ENCODE assay signal across 16 mouse cellular contexts in genomic region chr1:172455416-172455815, GRCm38 (mm10). TPM values are rescaled to one million over a fixed set of nuclear protein-coding genes. Genes with fewer than 3 reads are reported as not detected.
DNase-seq lines count a peak whose midpoint lies in the region; ATAC-seq and TF ChIP-seq lines count a peak whose summit lies in the region.
"Had no signal": no experiment of that assay in that cellular context is flagged by ENCODE, and none has a peak within 500 bp of the region (broad histone marks: within the 10 kb centered on the region; RNA-seq: fewer than 3 reads in every experiment).

No protein-coding gene starts in this region.

- no peak for DNase-seq in liver, postnatal 0 days
- DNase-seq in liver = no peak
- peak; percentile 17 for DNase-seq in T-cell, adult 2 months (ENCODE audit: low spot score)
- DNase-seq in naive thymus-derived CD4-positive, alpha-beta T cell, adult 2 months (ENCODE audit: low read depth) = peak; percentile 64
- peak; percentile 19 to 31 for DNase-seq in thymus, postnatal 36 days
- no peak for DNase-seq in hindbrain, postnatal 0 days (ENCODE audit: low spot score)
- DNase-seq in heart, postnatal 4 days = no peak
- no peak for DNase-seq in retina, postnatal 1 day
- DNase-seq: embryo, embryonic 11 days; kidney, adult 11 months; right cerebral cortex, postnatal 25 days had no signal

- ATAC-seq in liver, postnatal 0 days = no peak
- ATAC-seq in hindbrain, postnatal 0 days = no peak
- ATAC-seq: midbrain, embryonic 15.5 days had no signal

- H3K9ac ChIP-seq in liver, postnatal 0 days (replicated peaks) = no peak overlapping the region
- no peak overlapping the region for H3K9ac ChIP-seq in hindbrain, postnatal 0 days (replicated peaks; ENCODE audit: low read length)
- H3K9ac ChIP-seq: heart, embryonic 15.5 days; limb, embryonic 13.5 days; midbrain, embryonic 15.5 days; neural tube, embryonic 15.5 days had no signal

- H3K36me3 ChIP-seq in liver, postnatal 0 days (replicated peaks; ENCODE audit: insufficient read depth, low read length) = no peaks in the 10 kb centered on the region
- H3K36me3 ChIP-seq in hindbrain, postnatal 0 days (ENCODE audit: insufficient read depth, low read length) = no peaks in the 10 kb centered on the region
- H3K36me3 ChIP-seq: heart, embryonic 15.5 days; limb, embryonic 13.5 days; midbrain, embryonic 15.5 days; neural tube, embryonic 15.5 days had no signal

- no peak for TF ChIP-seq CTCF in liver, postnatal 0 days (IDR thresholded peaks at IDR 0.05; ENCODE audit: low read depth)
- no peak for TF ChIP-seq CTCF in hindbrain, postnatal 0 days (IDR thresholded peaks at IDR 0.05; ENCODE audit: low read depth)

- H3K9me3 ChIP-seq in liver, postnatal 0 days (ENCODE audit: low read length) = no peaks in the 10 kb centered on the region
- no peaks in the 10 kb centered on the region for H3K9me3 ChIP-seq in hindbrain, postnatal 0 days (ENCODE audit: low read length)
- H3K9me3 ChIP-seq: heart, embryonic 15.5 days; limb, embryonic 13.5 days; midbrain, embryonic 15.5 days; neural tube, embryonic 15.5 days had no signal

- H3K27ac ChIP-seq in liver, postnatal 0 days (ENCODE audit: low read depth) = peak overlapping the region; percentile 44; the same call in 1 of the 2 replicates
- H3K27ac ChIP-seq in hindbrain, postnatal 0 days = no peak overlapping the region
- H3K27ac ChIP-seq: heart, embryonic 15.5 days; limb, embryonic 13.5 days; midbrain, embryonic 15.5 days; neural tube, embryonic 15.5 days had no signal

- no peak overlapping the region for H3K4me2 ChIP-seq in liver, postnatal 0 days (ENCODE audit: low read depth, low read length)
- H3K4me2 ChIP-seq in hindbrain, postnatal 0 days (ENCODE audit: low read depth, low read length) = no peak overlapping the region
- H3K4me2 ChIP-seq: heart, embryonic 15.5 days; limb, embryonic 13.5 days; midbrain, embryonic 15.5 days; neural tube, embryonic 15.5 days had no signal

- no peaks in the 10 kb centered on the region for H3K4me1 ChIP-seq in liver, postnatal 0 days (ENCODE audit: insufficient read depth)
- no peaks in the 10 kb centered on the region for H3K4me1 ChIP-seq in hindbrain, postnatal 0 days (ENCODE audit: insufficient read depth, low read length)
- H3K4me1 ChIP-seq: midbrain, embryonic 15.5 days had no signal

- WGBS in liver, postnatal 0 days (ENCODE audit: insufficient replicate concordance) = 17% methylated on average over 4 of the region's 4 CpGs
- 12% methylated on average over 4 of the region's 4 CpGs for WGBS in hindbrain, postnatal 0 days

- H3K27me3 ChIP-seq in liver, postnatal 0 days (ENCODE audit: insufficient read depth, low read length) = no peaks in the 10 kb centered on the region
- H3K27me3 ChIP-seq in hindbrain, postnatal 0 days (ENCODE audit: insufficient read depth, low read length) = no peaks in the 10 kb centered on the region
- H3K27me3 ChIP-seq: heart, embryonic 15.5 days; limb, embryonic 13.5 days; midbrain, embryonic 15.5 days; neural tube, embryonic 15.5 days had no signal

- no peak overlapping the region for H3K4me3 ChIP-seq in liver, postnatal 0 days (ENCODE audit: low read depth, low read length)
- H3K4me3 ChIP-seq in hindbrain, postnatal 0 days (ENCODE audit: low read length) = no peak overlapping the region
- H3K4me3 ChIP-seq: heart, embryonic 15.5 days; limb, embryonic 13.5 days; midbrain, embryonic 15.5 days; neural tube, embryonic 15.5 days had no signal

- no peak for TF ChIP-seq EP300 in liver, postnatal 0 days (IDR thresholded peaks at IDR 0.05; ENCODE audit: low read depth)

RNA-seq across cellular contexts. Expression of gene Slamf9, which starts 19.7 kb away (rescaled TPM):
- polyA plus RNA-seq in liver, postnatal 0 days (2015; fragmentation: Nextera tagmentation; extraction: Ambion mirVana) = 1.1 and 1.5 TPM in 2 replicates
- not detected in 2 replicates for total RNA-seq in hindbrain, postnatal 0 days (2014; rRNA removed)
- polyA plus RNA-seq in hindbrain, postnatal 0 days (2015; fragmentation: Nextera tagmentation; extraction: Ambion mirVana) = 0.39 and 0.49 TPM in 2 replicates
- total RNA-seq in heart, postnatal 4 days (2021) = 1 to 10 TPM; 1.4 to 1.8 TPM
- total RNA-seq: gastrocnemius, adult 8-10 months had no signal

RNA-seq across cellular contexts. Expression of gene Igsf9, which starts 26.2 kb away (rescaled TPM):
- 0.32 and 0.73 TPM in 2 replicates for polyA plus RNA-seq in liver, postnatal 0 days (2015; fragmentation: Nextera tagmentation; extraction: Ambion mirVana)
- 17.9 and 33.0 TPM in 2 replicates for total RNA-seq in hindbrain, postnatal 0 days (2014; rRNA removed)
- 10.5 and 13.5 TPM in 2 replicates for polyA plus RNA-seq in hindbrain, postnatal 0 days (2015; fragmentation: Nextera tagmentation; extraction: Ambion mirVana)
- total RNA-seq in heart, postnatal 4 days (2021) = 1 to 10 TPM; 2.5 to 3.1 TPM

RNA-seq across cellular contexts. Expression of gene Tagln2, which starts 44.4 kb away (rescaled TPM):
- 104 and 105 TPM in 2 replicates for polyA plus RNA-seq in liver, postnatal 0 days (2015; fragmentation: Nextera tagmentation; extraction: Ambion mirVana)
- total RNA-seq in hindbrain, postnatal 0 days (2014; rRNA removed) = 45.1 and 70.2 TPM in 2 replicates
- 59.2 and 61.6 TPM in 2 replicates for polyA plus RNA-seq in hindbrain, postnatal 0 days (2015; fragmentation: Nextera tagmentation; extraction: Ambion mirVana)
- total RNA-seq in heart, postnatal 4 days (2021) = 100 to 1,000 TPM; 230 to 244 TPM

Comparison
In these comparisons a context has a peak if more than half of its experiments do, and no peak if none do; other contexts are left out.
1. DNase-seq: peak in T-cell, adult 2 months (single experiment), naive thymus-derived CD4-positive, alpha-beta T cell, adult 2 months (single experiment) and thymus, postnatal 36 days (2 of 2); none in liver, postnatal 0 days (single experiment), liver (single experiment), hindbrain, postnatal 0 days (single experiment), heart, postnatal 4 days (single experiment) and retina, postnatal 1 day (single experiment).